In the genomic region with DNA sequence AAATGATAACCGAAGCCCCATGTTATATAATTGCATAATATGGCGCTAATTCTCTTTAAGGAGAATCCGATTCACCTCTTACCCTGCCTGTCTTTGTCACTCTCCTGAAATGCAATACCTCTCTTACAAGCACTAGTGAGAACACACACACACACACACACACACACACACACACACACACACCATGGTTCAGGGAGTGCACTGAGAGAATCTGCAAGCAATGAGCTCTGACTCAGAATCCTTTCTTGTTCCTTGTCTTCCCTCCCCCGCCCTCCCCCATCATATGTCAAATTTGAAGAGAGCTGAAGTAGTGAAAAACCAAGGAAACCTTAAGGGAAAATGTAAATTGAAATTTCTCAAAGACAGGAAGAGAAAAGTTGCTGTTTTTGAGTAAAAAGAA, we compare ENCODE assay signal across 13 mouse cellular contexts.
DNase-seq lines count a peak whose midpoint lies in the region; ATAC-seq lines count a peak whose summit lies in the region.
"Had no signal": no experiment of that assay in that cellular context is flagged by ENCODE, and none has a peak within 500 bp of the region (broad histone marks: within the 10 kb centered on the region; RNA-seq: fewer than 3 reads in every experiment).

No protein-coding gene starts in this region.

- H3K4me1 ChIP-seq in forebrain, embryonic 15.5 days: peaks cover 10% of the 10 kb centered on the region
- peaks cover 12% of the 10 kb centered on the region for H3K4me1 ChIP-seq in forebrain, embryonic 12.5 days
- peaks cover 11% of the 10 kb centered on the region for H3K4me1 ChIP-seq in neural tube, embryonic 13.5 days (replicated peaks)
- H3K4me1 ChIP-seq: heart, embryonic 10.5 days had no signal

- ATAC-seq in forebrain, embryonic 15.5 days (replicated peaks): peak; percentile 74
- no peak; the same call in 1 of the 2 replicates for ATAC-seq in forebrain, embryonic 12.5 days (ENCODE audit: low FRiP score)
- 0 out of 2 replicates have a peak, but pooled peaks have one; percentile 48 for ATAC-seq in neural tube, embryonic 13.5 days (ENCODE audit: low read depth)

- no peak overlapping the region for H3K4me3 ChIP-seq in forebrain, embryonic 15.5 days
- H3K4me3 ChIP-seq in forebrain, embryonic 12.5 days (replicated peaks): no peak overlapping the region
- H3K4me3 ChIP-seq in neural tube, embryonic 13.5 days: no peak overlapping the region
- H3K4me3 ChIP-seq: embryonic facial prominence, embryonic 12.5 days; heart, embryonic 10.5 days; limb, embryonic 12.5 days had no signal

- H3K4me2 ChIP-seq in forebrain, embryonic 15.5 days (replicated peaks): no peak overlapping the region
- H3K4me2 ChIP-seq in forebrain, embryonic 12.5 days: no peak overlapping the region
- no peak overlapping the region for H3K4me2 ChIP-seq in neural tube, embryonic 13.5 days
- H3K4me2 ChIP-seq: embryonic facial prominence, embryonic 12.5 days; limb, embryonic 12.5 days had no signal

- H3K36me3 ChIP-seq in forebrain, embryonic 15.5 days: no peaks in the 10 kb centered on the region
- no peaks in the 10 kb centered on the region for H3K36me3 ChIP-seq in forebrain, embryonic 12.5 days (replicated peaks)
- H3K36me3 ChIP-seq in neural tube, embryonic 13.5 days: no peaks in the 10 kb centered on the region
- H3K36me3 ChIP-seq: embryonic facial prominence, embryonic 12.5 days; heart, embryonic 10.5 days; limb, embryonic 12.5 days had no signal

- WGBS in forebrain, embryonic 15.5 days: 34% methylated on average over 4 of the region's 4 CpGs
- 82% methylated on average over 4 of the region's 4 CpGs for WGBS in forebrain, embryonic 12.5 days
- 92% methylated on average over 4 of the region's 4 CpGs for WGBS in neural tube, embryonic 13.5 days

- H3K9me3 ChIP-seq in forebrain, embryonic 15.5 days: no peaks in the 10 kb centered on the region
- no peaks in the 10 kb centered on the region for H3K9me3 ChIP-seq in forebrain, embryonic 12.5 days
- no peaks in the 10 kb centered on the region for H3K9me3 ChIP-seq in neural tube, embryonic 13.5 days
- H3K9me3 ChIP-seq: embryonic facial prominence, embryonic 12.5 days; heart, embryonic 10.5 days; limb, embryonic 12.5 days had no signal

- peak overlapping the region; percentile 62 for H3K27ac ChIP-seq in forebrain, embryonic 15.5 days (replicated peaks)
- H3K27ac ChIP-seq in forebrain, embryonic 12.5 days: no peak overlapping the region
- no peak overlapping the region for H3K27ac ChIP-seq in neural tube, embryonic 13.5 days (replicated peaks)
- H3K27ac ChIP-seq: heart, embryonic 10.5 days; limb, embryonic 12.5 days; macrophage had no signal

- H3K9ac ChIP-seq in forebrain, embryonic 15.5 days (replicated peaks): no peak overlapping the region
- H3K9ac ChIP-seq in forebrain, embryonic 12.5 days: no peak overlapping the region
- no peak overlapping the region for H3K9ac ChIP-seq in neural tube, embryonic 13.5 days
- H3K9ac ChIP-seq: embryonic facial prominence, embryonic 12.5 days; limb, embryonic 12.5 days had no signal

- no peak for DNase-seq in neural tube, embryonic 10.5 days (ENCODE audit: extremely low spot score, low spot score)
- DNase-seq in frontal cortex, adult 2 months (ENCODE audit: extremely low spot score in 1 of 2, low spot score in 1 of 2): peak; percentile 14 to 66
- peak; percentile 60 for DNase-seq in telencephalon, adult 2 months (ENCODE audit: low read depth, low spot score)
- no peak for DNase-seq in T-cell, adult 2 months (ENCODE audit: low spot score)
- DNase-seq: heart, postnatal 36 days; kidney, adult 18-20 months had no signal

- no peaks in the 10 kb centered on the region for H3K27me3 ChIP-seq in forebrain, embryonic 15.5 days
- H3K27me3 ChIP-seq in forebrain, embryonic 12.5 days: no peaks in the 10 kb centered on the region
- no peaks in the 10 kb centered on the region; the same call in 1 of the 2 replicates for H3K27me3 ChIP-seq in neural tube, embryonic 13.5 days
- H3K27me3 ChIP-seq: embryonic facial prominence, embryonic 12.5 days; limb, embryonic 12.5 days had no signal

Comparison
In these comparisons a context has a peak if more than half of its experiments do, and no peak if none do; other contexts are left out.
1. DNase-seq: peak in frontal cortex, adult 2 months (2 of 2) and telencephalon, adult 2 months (single experiment); none in neural tube, embryonic 10.5 days (single experiment) and T-cell, adult 2 months (single experiment).